Mouse (Mus musculus) E14TG2a.4 (cell line): ENCODE data around the gene Bclaf1.
A peak's percentile ranks its signal among the peaks of the same experiment; 100 is the strongest.

Source experiments
- H3K27me3 ChIP-seq: 2 replicates; pipeline ENCODE4 v1.6.1; 2014; ENCODE audit warnings: low read length, control low read depth; ENCODE audit not compliant: insufficient read depth
- H3K36me3 ChIP-seq: 2 replicates; pipeline ENCODE4 v1.6.1; 2014; ENCODE audit warnings: low read length, control low read depth; ENCODE audit not compliant: insufficient read depth
- H3K4me1 ChIP-seq: replicated peaks from 2 replicates; pipeline ENCODE4 v1.6.1; 2014; ENCODE audit warnings: low read depth, low read length, control low read depth
- H3K4me3 ChIP-seq: replicated peaks from 2 replicates; pipeline ENCODE4 v1.5.1; 2014; ENCODE audit warnings: mild to moderate bottlenecking, low read length
- H3K9me3 ChIP-seq: 2 replicates; pipeline ENCODE4 v1.6.1; 2014; ENCODE audit warnings: low read length, control low read depth
- CTCF ChIP-seq: conservative IDR thresholded peaks from 2 replicates; pipeline ENCODE4 v1.5.1; 2014; ENCODE audit warnings: low read length
- NANOG ChIP-seq: IDR thresholded peaks from 2 replicates; pipeline ENCODE4 v1.6.1; 2014; ENCODE audit warnings: borderline replicate concordance, low read length, mixed read lengths
- POU5F1 ChIP-seq: IDR thresholded peaks from 2 replicates; pipeline ENCODE4 v1.6.1; 2014; ENCODE audit warnings: low read length, borderline replicate concordance

Bclaf1 gene

GRCm38 (mm10) chr10:20310969-20311769, 1.1 kb upstream of the Bclaf1 start:
- Histone ChIP-seq H3K36me3 (peaks cover 5% of the 10 kb centered on the region; the same call in 1 of the 2 replicates), H3K9me3 (no peaks in the 10 kb centered on the region), H3K27me3 (0 out of 2 replicates have a peak, but pooled peaks cover 3% of the 10 kb centered on the region), H3K4me1 (peaks cover 27% of the 10 kb centered on the region), H3K4me3 (peak overlapping the region; percentile 94)
- TF ChIP-seq POU5F1 (no peak), NANOG (no peak), CTCF (no peak)

GRCm38 (mm10) chr10:20312736-20313301, 550 bp downstream of the Bclaf1 start:
- TF ChIP-seq NANOG, result no peak
- no peak for TF ChIP-seq CTCF
- no peak for TF ChIP-seq POU5F1
- H3K36me3 ChIP-seq, result peaks cover 17% of the 10 kb centered on the region
- H3K9me3 ChIP-seq, result no peaks in the 10 kb centered on the region

GRCm38 (mm10) chr10:20313447-20313846, 1.2 kb downstream of the Bclaf1 start:
- peaks cover 49% of the 10 kb centered on the region for H3K4me1 ChIP-seq
- TF ChIP-seq CTCF (no peak), NANOG (no peak), POU5F1 (no peak)
- H3K9me3 ChIP-seq, result no peaks in the 10 kb centered on the region
- peaks cover 23% of the 10 kb centered on the region for H3K36me3 ChIP-seq
- H3K4me3 ChIP-seq, result peak overlapping the region; percentile 94
- no peaks in the 10 kb centered on the region for H3K27me3 ChIP-seq

More at GRCm38 (mm10) chr10:20312736-20313301, 550 bp downstream of the Bclaf1 start:
- H3K4me3 ChIP-seq, result peak overlapping the region; percentile 94
- H3K4me1 ChIP-seq, result peaks cover 43% of the 10 kb centered on the region
- H3K27me3 ChIP-seq, result no peaks in the 10 kb centered on the region

- TF ChIP-seq NANOG, result no peak
- TF ChIP-seq CTCF, result no peak
- no peak for TF ChIP-seq POU5F1
- peaks cover 53% of the 10 kb centered on the region for H3K4me1 ChIP-seq
- peak overlapping the region; percentile 94 for H3K4me3 ChIP-seq
- no peaks in the 10 kb centered on the region for H3K27me3 ChIP-seq
- peaks cover 28% of the 10 kb centered on the region for H3K36me3 ChIP-seq
- H3K9me3 ChIP-seq, result no peaks in the 10 kb centered on the region
Measured at GRCm38 (mm10) chr10:20313941-20314340, 1.7 kb downstream of the Bclaf1 start.

- Histone ChIP-seq H3K27me3 (no peaks in the 10 kb centered on the region), H3K4me3 (peak overlapping the region; percentile 94), H3K9me3 (no peaks in the 10 kb centered on the region), H3K4me1 (peaks cover 57% of the 10 kb centered on the region), H3K36me3 (peaks cover 35% of the 10 kb centered on the region)
- TF ChIP-seq POU5F1 (no peak), CTCF (peak; percentile 31)
Measured at GRCm38 (mm10) chr10:20314797-20315196, 2.5 kb downstream of the Bclaf1 start.

- Histone ChIP-seq H3K9me3 (no peaks in the 10 kb centered on the region), H3K27me3 (no peaks in the 10 kb centered on the region), H3K36me3 (peaks cover 60% of the 10 kb centered on the region), H3K4me1 (peaks cover 58% of the 10 kb centered on the region), H3K4me3 (peak overlapping the region; percentile 37)
- TF ChIP-seq NANOG (no peak), CTCF (no peak), POU5F1 (no peak)
Measured at GRCm38 (mm10) chr10:20317466-20317865, 5.2 kb downstream of the Bclaf1 start.

- Histone ChIP-seq H3K4me3 (no peak overlapping the region), H3K36me3 (peaks cover 99% of the 10 kb centered on the region), H3K9me3 (no peaks in the 10 kb centered on the region)
Measured at GRCm38 (mm10) chr10:20326226-20326625, 14.0 kb downstream of the Bclaf1 start.

GRCm38 (mm10) chr10:20331262-20331661, 19.0 kb downstream of the Bclaf1 start:
- peaks cover 99% of the 10 kb centered on the region for H3K36me3 ChIP-seq
- TF ChIP-seq POU5F1 (no peak), CTCF (no peak), NANOG (no peak)
- no peaks in the 10 kb centered on the region for H3K27me3 ChIP-seq
- H3K4me3 ChIP-seq, result no peak overlapping the region
- H3K4me1 ChIP-seq, result peaks cover 2% of the 10 kb centered on the region; the same call in 1 of the 2 replicates
- H3K9me3 ChIP-seq, result no peaks in the 10 kb centered on the region

More at GRCm38 (mm10) chr10:20326226-20326625, 14.0 kb downstream of the Bclaf1 start:
- TF ChIP-seq CTCF (no peak), NANOG (no peak), POU5F1 (no peak)
- Histone ChIP-seq H3K27me3 (no peaks in the 10 kb centered on the region), H3K4me1 (peaks cover 10% of the 10 kb centered on the region; the same call in 1 of the 2 replicates)
